Mouse (Mus musculus) lung, adult 2 months (tissue): Measurements from ENCODE around the gene Sema4d.

ENCODE experiments used
- CTCF ChIP-seq: fragments of 200-500 bp; IDR thresholded peaks from 2 replicates; pipeline ENCODE4 v1.5.1; 2011; ENCODE audit warnings: mild to moderate bottlenecking, low read length, control low read depth; ENCODE audit not compliant: insufficient read depth
- POLR2A ChIP-seq: fragments of 200-500 bp; IDR thresholded peaks from 2 replicates; pipeline ENCODE4 v1.6.1; 2011; ENCODE audit warnings: low read depth, mild to moderate bottlenecking, control low read depth, low read length, borderline replicate concordance; ENCODE audit errors: extremely low read depth

DNA sequence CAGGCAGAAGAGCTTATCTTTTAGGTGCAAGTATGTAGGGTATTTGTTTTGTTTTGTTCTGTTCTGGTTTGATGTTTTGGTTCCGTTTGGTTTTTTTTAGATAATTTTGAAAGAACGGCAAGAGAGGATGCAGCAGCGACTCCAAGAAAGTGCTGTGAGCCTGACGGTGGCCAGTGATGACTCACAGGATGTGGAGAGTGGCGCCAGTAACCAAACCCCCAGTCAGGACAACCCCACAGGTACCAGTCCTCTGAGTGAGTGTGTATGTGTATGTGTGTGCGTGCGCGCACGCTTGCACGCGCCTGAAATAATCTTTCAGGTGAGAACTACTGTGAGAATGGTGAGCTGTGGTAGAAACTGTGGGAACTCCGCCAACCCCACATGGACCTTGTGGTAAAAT, 116.5 kb downstream of the Sema4d start:
- TF ChIP-seq CTCF (no peak), POLR2A (no peak)
